Mouse (Mus musculus) brown adipose tissue, adult 24 weeks (tissue): Measurements from ENCODE around the gene Pde6b. TPM values are rescaled to one million over a fixed set of nuclear protein-coding genes. Genes with fewer than 3 reads are reported as not detected.

Experiments
- H3K27ac ChIP-seq: fragments of 200-500 bp; replicated peaks from 2 replicates; pipeline ENCODE4 v1.5.1; 2012; ENCODE audit warnings: low read depth, mild to moderate bottlenecking, low read length
- H3K4me1 ChIP-seq: fragments of 200-500 bp; 2 replicates; pipeline ENCODE4 v1.6.1; 2012; ENCODE audit warnings: low read length, mixed read lengths; ENCODE audit not compliant: control insufficient read depth, insufficient read depth, insufficient read length
- H3K4me3 ChIP-seq: fragments of 200-500 bp; 2 replicates; pipeline ENCODE4 v1.5.1; 2012; ENCODE audit warnings: low read depth, mild to moderate bottlenecking, low read length, moderate library complexity; ENCODE audit not compliant: insufficient read depth
- polyA plus RNA-seq: library from polyadenylated mRNA; stranded (reverse); fragments of >200 nt; gene quantifications from 2 replicates; pipeline ENCODE4 v1.2.4, GENCODE M21; 2012; ENCODE audit not compliant: missing spikeins, insufficient read depth, insufficient read length

Gene Pde6b
- polyA plus RNA-seq, 1 experiment, result not detected

DNA sequence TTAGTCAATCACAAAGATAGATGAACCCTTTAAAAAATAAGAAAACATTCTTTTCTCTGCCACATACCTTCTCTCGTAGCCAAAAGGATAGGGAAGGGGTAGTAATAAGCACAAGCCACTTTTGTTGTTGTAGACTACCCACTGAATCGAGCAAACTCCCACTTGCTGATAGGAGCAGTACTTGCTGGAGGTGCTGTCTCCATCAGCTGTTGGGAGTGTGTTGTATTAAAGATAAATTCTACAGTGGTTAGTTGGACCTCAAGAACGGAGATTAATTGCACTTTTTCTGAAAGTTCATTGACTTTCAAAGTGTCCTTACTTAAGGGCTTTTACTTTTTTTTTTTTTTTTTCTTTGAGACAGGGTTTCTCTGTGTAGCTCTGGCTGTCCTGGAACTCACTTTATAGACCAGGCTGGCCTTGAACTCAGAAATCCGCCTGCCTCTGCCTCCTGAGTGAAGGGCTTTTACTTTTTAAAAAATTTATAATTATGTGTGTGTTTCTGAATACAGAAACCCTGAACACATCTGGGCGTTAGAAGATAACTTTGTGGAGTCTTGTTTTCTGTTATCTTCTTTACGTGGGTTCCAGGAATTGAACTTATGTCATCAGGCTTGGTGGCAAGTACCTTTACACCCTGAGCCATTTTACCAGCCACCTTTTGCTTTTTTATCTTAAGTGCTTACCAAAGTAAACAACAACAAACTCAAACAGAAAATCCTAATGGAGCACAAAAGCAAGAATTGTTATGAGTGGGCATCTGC, 77.1 kb downstream of the Pde6b start:
- H3K27ac ChIP-seq, result no peak overlapping the region
- H3K4me1 ChIP-seq, result peaks cover 27% of the 10 kb centered on the region
- no peak overlapping the region for H3K4me3 ChIP-seq

DNA sequence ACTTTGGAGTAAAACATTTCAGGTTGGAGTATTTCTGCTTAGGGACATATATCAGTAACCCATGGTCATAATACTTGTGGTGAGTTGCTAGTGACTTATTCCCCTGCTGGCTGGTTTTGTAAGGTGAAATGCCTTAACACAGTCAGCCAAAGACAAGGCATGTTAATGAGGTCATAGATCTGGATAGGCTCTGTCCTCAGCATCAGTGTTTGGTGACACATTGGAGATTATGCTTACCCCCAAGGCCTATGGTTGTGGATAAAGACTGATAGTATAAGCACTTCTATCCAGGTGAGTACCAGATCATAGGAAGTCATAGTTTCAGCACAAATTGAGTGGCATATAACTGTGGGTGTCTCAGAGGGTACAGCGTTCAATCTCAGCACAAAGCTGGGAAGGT, 78.5 kb downstream of the Pde6b start:
- peaks cover 25% of the 10 kb centered on the region for H3K4me1 ChIP-seq
- no peak overlapping the region for H3K27ac ChIP-seq

DNA sequence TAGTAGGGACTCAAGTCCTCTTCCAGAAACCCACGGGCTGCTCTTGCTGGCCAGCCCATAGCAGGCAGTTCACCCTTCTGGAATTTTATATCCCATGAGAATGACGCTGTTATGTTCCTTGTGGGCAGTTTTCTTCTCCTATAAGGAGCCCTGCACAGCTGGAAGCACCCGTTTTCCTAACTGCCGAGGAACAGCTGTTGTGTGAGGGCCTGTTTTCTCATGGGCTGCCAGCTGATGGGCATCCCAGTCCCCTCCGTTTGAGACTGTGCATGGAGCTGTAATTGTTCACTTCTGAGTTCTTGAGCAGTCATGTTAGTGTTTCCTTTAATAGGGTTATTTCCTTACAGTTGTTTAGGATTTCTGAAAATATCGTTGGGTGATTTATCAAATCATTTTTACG, 81.4 kb downstream of the Pde6b start:
- H3K4me3 ChIP-seq, result no peak overlapping the region
- peaks cover 11% of the 10 kb centered on the region; the same call in 1 of the 2 replicates for H3K4me1 ChIP-seq
- H3K27ac ChIP-seq, result no peak overlapping the region

More for the DNA sequence above, 78.5 kb downstream of the Pde6b start:
- H3K4me3 ChIP-seq, result no peak overlapping the region

DNA sequence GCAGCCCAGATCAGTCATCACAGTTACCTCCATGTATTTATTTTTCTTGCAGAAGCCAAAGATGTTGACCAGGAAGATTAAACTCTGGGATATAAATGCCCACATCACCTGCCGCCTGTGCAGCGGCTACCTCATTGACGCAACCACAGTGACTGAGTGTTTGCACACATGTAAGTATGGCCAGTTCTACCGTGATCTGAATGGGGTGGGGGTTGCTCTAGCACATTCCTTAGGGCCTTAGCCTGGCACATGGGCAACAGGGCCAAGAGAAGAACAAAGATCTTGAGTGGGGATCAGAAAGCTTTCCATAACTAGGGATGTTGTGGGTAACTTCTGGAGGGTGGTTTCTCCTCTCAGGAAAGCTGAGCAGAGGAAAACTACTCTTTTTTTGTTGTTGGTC, 85.5 kb downstream of the Pde6b start:
- Histone ChIP-seq H3K4me1 (peaks cover 4% of the 10 kb centered on the region; the same call in 1 of the 2 replicates), H3K27ac (no peak overlapping the region), H3K4me3 (no peak overlapping the region)

DNA sequence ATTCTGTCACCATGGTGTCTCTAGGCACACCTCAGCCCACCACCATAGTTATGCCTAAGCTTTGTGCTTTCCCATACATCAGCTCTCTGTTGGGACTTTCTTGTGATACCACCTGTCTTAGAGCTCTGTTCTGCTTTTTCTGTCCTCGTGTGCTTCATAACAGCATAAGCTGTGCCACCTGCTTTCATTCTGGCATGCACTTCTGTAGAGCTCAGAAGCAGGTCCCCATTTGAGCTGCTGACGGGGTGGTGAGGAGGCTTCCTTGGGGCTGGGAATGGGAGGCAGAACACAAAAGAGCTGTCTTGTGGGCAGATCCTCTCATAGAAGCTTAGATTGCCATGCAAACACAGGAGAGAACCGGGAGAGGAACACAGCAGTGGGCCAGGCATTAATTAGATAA, 87.8 kb downstream of the Pde6b start:
- H3K4me3 ChIP-seq, result no peak overlapping the region
- H3K27ac ChIP-seq, result no peak overlapping the region
- no peaks in the 10 kb centered on the region for H3K4me1 ChIP-seq

Other genes starting within 250 kb of the Pde6b start
- 17.2 and 19.8 TPM in 2 replicates for gene Dr1, start 119.5 kb upstream of the Pde6b start, polyA plus RNA-seq
- gene Pigg, start 75.8 kb upstream of the Pde6b start, polyA plus RNA-seq, result 6.2 and 7.6 TPM in 2 replicates
- 0.83 and 1.1 TPM in 2 replicates for gene Gm42517, start 20.5 kb upstream of the Pde6b start, polyA plus RNA-seq
- gene Atp5k, start 46.1 kb downstream of the Pde6b start, polyA plus RNA-seq, result 2,801 and 3,055 TPM in 2 replicates
- 0.55 and 0.92 TPM in 2 replicates for gene Mfsd7a, start 60.5 kb downstream of the Pde6b start, polyA plus RNA-seq
- gene Pcgf3, start 72.8 kb downstream of the Pde6b start, polyA plus RNA-seq, result 8.4 and 21.9 TPM in 2 replicates
- not detected in 2 replicates for gene Cplx1, start 161.6 kb downstream of the Pde6b start, polyA plus RNA-seq
- gene Gak, start 241.4 kb downstream of the Pde6b start, polyA plus RNA-seq, result 30.4 and 32.8 TPM in 2 replicates
- 12.0 and 12.1 TPM in 2 replicates for gene Tmem175, start 241.4 kb downstream of the Pde6b start, polyA plus RNA-seq